Mouse (Mus musculus) CH12.LX (cell line): Measurements from ENCODE around the gene Dip2b. TPM values are rescaled to one million over a fixed set of nuclear protein-coding genes. Genes with fewer than 3 reads are reported as not detected.

Experiments used
- DNase-seq: peaks from one replicate; pipeline ENCODE4 v3.0.0-alpha.2; 2013; ENCODE audit errors: extremely low read depth
- H3K27ac ChIP-seq: 2 replicates; pipeline ENCODE4 v1.5.1; 2012; ENCODE audit warnings: low read depth, mild to moderate bottlenecking, control low read depth, moderate library complexity; ENCODE audit not compliant: insufficient read depth
- H3K27me3 ChIP-seq: replicated peaks from 2 replicates; pipeline ENCODE3; 2012; ENCODE audit warnings: inconsistent platforms
- H3K36me3 ChIP-seq, 2 experiments: replicated peaks in 1 of 2; 2 replicates each; pipeline versions ENCODE3 to v1.6.1; 2012; ENCODE audit warnings: inconsistent platforms in 1 of 2, low read length in 1 of 2, mild to moderate bottlenecking in 1 of 2, mixed read lengths in 1 of 2, moderate library complexity in 1 of 2; ENCODE audit not compliant: control insufficient read depth in 1 of 2, insufficient read depth in 1 of 2
- H3K4me1 ChIP-seq, 2 experiments: 2 replicates each; pipeline ENCODE4 v1.6.1; 2012; ENCODE audit warnings: inconsistent platforms in 1 of 2, moderate library complexity in 1 of 2; ENCODE audit not compliant: insufficient read depth in 2 of 2, control insufficient read depth in 1 of 2
- H3K4me2 ChIP-seq: 2 replicates; pipeline ENCODE4 v1.6.1; 2012; ENCODE audit warnings: low read depth, mild to moderate bottlenecking, control low read depth; ENCODE audit not compliant: poor library complexity, insufficient read depth, severe bottlenecking
- H3K4me3 ChIP-seq, 3 experiments: fragments of 150-350 bp in 1 of 3; sonication (generic) in 1 of 3; replicated peaks in 1 of 3; 2 replicates each; pipeline versions ENCODE3 to v1.5.1; 2011 to 2012; ENCODE audit warnings: low read depth in 2 of 3, low read length in 2 of 3, mild to moderate bottlenecking in 2 of 3, moderate library complexity in 2 of 3, control low read depth in 1 of 3, improper control_type of control experiment in 1 of 3, inconsistent platforms in 1 of 3, mixed read lengths in 1 of 3; ENCODE audit not compliant: poor library complexity in 1 of 3
- H3K79me2 ChIP-seq: replicated peaks from 2 replicates; pipeline ENCODE4 v1.6.1; 2012; ENCODE audit warnings: mild to moderate bottlenecking, moderate library complexity; ENCODE audit not compliant: control insufficient read depth, poor library complexity, insufficient read depth, severe bottlenecking; ENCODE audit errors: extremely low read depth
- H3K9ac ChIP-seq: 2 replicates; pipeline ENCODE4 v1.6.1; 2012; ENCODE audit warnings: low read depth, mild to moderate bottlenecking, control low read depth, moderate library complexity; ENCODE audit not compliant: insufficient read depth
- H3K9me3 ChIP-seq: replicated peaks from 2 replicates; pipeline ENCODE3; 2012; ENCODE audit warnings: low read length, inconsistent platforms, mixed read lengths
- CHD1 ChIP-seq: IDR thresholded peaks from 2 replicates; pipeline ENCODE4 v1.6.1; 2012; ENCODE audit warnings: low read depth, low read length, improper control_type of control experiment, inconsistent platforms
- CTCF ChIP-seq, 2 experiments: IDR thresholded peaks in 1 of 2; conservative IDR thresholded peaks in 1 of 2; 2 replicates each; pipeline ENCODE4 v1.5.1; 2011 to 2012; ENCODE audit warnings: low read depth in 2 of 2, low read length in 2 of 2, improper control_type of control experiment in 1 of 2, inconsistent platforms in 1 of 2, mild to moderate bottlenecking in 1 of 2, moderate library complexity in 1 of 2
- E2F4 ChIP-seq: IDR thresholded peaks from 2 replicates; pipeline ENCODE4 v1.6.1; 2011; ENCODE audit warnings: low read depth, low read length, improper control_type of control experiment; ENCODE audit not compliant: insufficient replicate concordance
- ELF1 ChIP-seq: IDR thresholded peaks from 2 replicates; pipeline ENCODE4 v1.6.1; 2014; ENCODE audit warnings: low read depth, mild to moderate bottlenecking, inconsistent platforms, low read length, improper control_type of control experiment
- GABPA ChIP-seq: IDR thresholded peaks from 2 replicates; pipeline ENCODE4 v1.6.1; 2012; ENCODE audit warnings: low read depth, low read length, improper control_type of control experiment, inconsistent platforms; ENCODE audit not compliant: insufficient replicate concordance
- HCFC1 ChIP-seq: IDR thresholded peaks from 2 replicates; pipeline ENCODE4 v1.6.1; 2012; ENCODE audit warnings: low read depth, mild to moderate bottlenecking, inconsistent platforms, low read length, improper control_type of control experiment
- IRF4 ChIP-seq: IDR thresholded peaks from 2 replicates; pipeline ENCODE4 v1.6.1; 2014; ENCODE audit warnings: low read depth, mild to moderate bottlenecking, inconsistent platforms, low read length, improper control_type of control experiment
- MAZ ChIP-seq: IDR thresholded peaks from 2 replicates; pipeline ENCODE4 v1.6.1; 2012; ENCODE audit warnings: low read depth, mild to moderate bottlenecking, inconsistent platforms, low read length, improper control_type of control experiment, moderate library complexity
- MYC ChIP-seq: IDR thresholded peaks from 2 replicates; pipeline ENCODE4 v1.6.1; 2011; ENCODE audit warnings: low read depth, mild to moderate bottlenecking, improper control_type of control experiment, low read length
- NELFE ChIP-seq: IDR thresholded peaks from 2 replicates; pipeline ENCODE4 v1.6.1; 2011; ENCODE audit warnings: low read depth, low read length, improper control_type of control experiment
- POLR2AphosphoS2 ChIP-seq: IDR thresholded peaks from 2 replicates; pipeline ENCODE4 v1.6.1; 2011; ENCODE audit warnings: low read depth, low read length, improper control_type of control experiment
- RAD21 ChIP-seq: IDR thresholded peaks from 2 replicates; pipeline ENCODE4 v1.6.1; 2011; ENCODE audit warnings: low read depth, mild to moderate bottlenecking, low read length, improper control_type of control experiment, moderate library complexity
- SMC3 ChIP-seq: IDR thresholded peaks from 2 replicates; pipeline ENCODE4 v1.6.1; 2011; ENCODE audit warnings: low read depth, low read length, improper control_type of control experiment
- UBTF ChIP-seq: IDR thresholded peaks from 2 replicates; pipeline ENCODE4 v1.6.1; 2012; ENCODE audit warnings: low read depth, mild to moderate bottlenecking, inconsistent platforms, low read length, improper control_type of control experiment, moderate library complexity
- ZC3H11A ChIP-seq: IDR thresholded peaks from 2 replicates; pipeline ENCODE4 v1.6.1; 2012; ENCODE audit warnings: low read depth, mild to moderate bottlenecking, inconsistent platforms, low read length, improper control_type of control experiment
- ZKSCAN1 ChIP-seq: IDR thresholded peaks from 2 replicates; pipeline ENCODE4 v1.6.1; 2012; ENCODE audit warnings: low read depth, inconsistent platforms, low read length, improper control_type of control experiment, borderline replicate concordance
- ZMIZ1 ChIP-seq: IDR thresholded peaks from 2 replicates; pipeline ENCODE4 v1.6.1; 2012; ENCODE audit warnings: low read depth, mild to moderate bottlenecking, inconsistent platforms, low read length, improper control_type of control experiment
- dilution Hi-C: fragments of 300-500 bp; cut with MboI; formaldehyde crosslinking; loops from 2 replicates; pipeline ENCODE4 v1.14.3; 2020; ENCODE audit warnings: low sequenced_read_pairs; ENCODE audit not compliant: extremely low pct_unique_long_range_greater_than_20kb, extremely low pct_ligation_motif_present
- in situ Hi-C: fragments of 300-500 bp; cut with MboI; formaldehyde crosslinking; loops from 3 replicates; pipeline ENCODE4 v1.14.3; 2019; ENCODE audit warnings: low sequenced_read_pairs, low pct_ligation_motif_present, low pct_unique_long_range_greater_than_20kb, mixed read lengths
- polyA plus RNA-seq: library from polyadenylated mRNA; unstranded; fragments of >175 nt; gene quantifications from 2 replicates; pipeline ENCODE4 v1.2.1, GENCODE M21; 2012; ENCODE audit warnings: low read depth; ENCODE audit not compliant: insufficient read length
- total RNA-seq, 2 experiments: library from RNA; depleted of rRNA; stranded (reverse); fragments of 300-350 nt in 1 of 2; fragments of >200 nt in 1 of 2; gene quantifications; 2 replicates each; pipeline ENCODE4 v1.2.3; 2012 to 2014

Gene Dip2b
- total and polyA plus RNA-seq, 3 experiments, result 15.7 to 18.2 (median 16.7) TPM

DNA sequence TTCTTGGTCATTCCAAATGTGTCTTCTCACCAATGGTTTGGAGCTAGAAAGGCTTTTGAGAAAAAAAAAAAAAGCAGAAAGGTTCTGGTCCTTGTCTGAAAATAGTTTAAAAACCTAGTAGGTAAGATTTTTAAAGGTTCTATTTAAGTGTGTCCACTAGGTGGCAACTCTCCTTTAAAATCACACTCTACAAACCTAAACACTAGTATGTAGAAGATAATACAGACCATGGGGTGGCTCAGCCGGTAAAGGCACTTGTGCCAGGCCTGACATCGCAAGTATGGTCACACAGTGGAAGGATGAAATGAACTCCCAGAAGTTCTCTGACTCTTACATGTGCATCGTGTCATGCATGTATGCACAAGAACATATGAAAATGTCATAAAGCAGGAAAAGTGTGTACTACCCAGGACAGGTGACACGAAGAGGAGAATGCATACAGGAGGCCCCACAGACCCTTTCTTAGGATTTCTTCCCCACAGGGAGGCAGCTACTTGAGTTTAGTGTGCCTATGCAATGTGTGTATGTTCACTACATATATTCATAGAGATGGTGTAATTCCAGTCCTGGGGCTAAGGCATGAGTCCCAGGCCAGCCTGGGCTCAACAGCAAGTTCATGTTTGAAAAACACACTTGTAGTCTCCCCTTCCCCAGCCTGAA lies 224.9 kb downstream of the Dip2b start:
- Histone ChIP-seq H3K36me3 (peaks cover 13 to 25% of the 10 kb centered on the region in 2 experiments), H3K9ac (no peak overlapping the region), H3K79me2 (no peaks in the 10 kb centered on the region), H3K4me3 (no peak overlapping the region), H3K27ac (no peak overlapping the region), H3K27me3 (no peaks in the 10 kb centered on the region), H3K9me3 (peaks cover 3% of the 10 kb centered on the region), H3K4me1 (no peaks in the 10 kb centered on the region), H3K4me2 (no peak overlapping the region)
- peak; percentile 43 for DNase-seq
- in situ Hi-C loops, result loop anchor here (10.0 kb wide), 1 partner anchor 61 kb away; no protein-coding TSS in a partner anchor
- TF ChIP-seq POLR2AphosphoS2, result 0 out of 2 replicates have a peak, but pooled peaks have one; percentile 33
- peak; percentile 22; the same call in 1 of the 2 replicates for TF ChIP-seq ZC3H11A
- TF ChIP-seq SMC3, result peak; percentile 70
- no peak for TF ChIP-seq UBTF
- peak in 1 of 2 experiments; percentile 74; a peak in 2 of 4 replicates for TF ChIP-seq CTCF (conservative IDR thresholded peaks at IDR 0.05 in 1 of 2, IDR thresholded peaks at IDR 0.05 in 1 of 2; ENCODE audit: low read depth in 2 of 2, low read length in 2 of 2)
- TF ChIP-seq HCFC1, result no peak
- TF ChIP-seq RAD21, result peak; percentile 61
- TF ChIP-seq E2F4, result no peak
- no peak for TF ChIP-seq NELFE
- TF ChIP-seq MYC, result 0 out of 2 replicates have a peak, but pooled peaks have one; percentile 21
- TF ChIP-seq MAZ, result no peak
- no peak for TF ChIP-seq CHD1
- dilution Hi-C loops, result no loop called here

DNA sequence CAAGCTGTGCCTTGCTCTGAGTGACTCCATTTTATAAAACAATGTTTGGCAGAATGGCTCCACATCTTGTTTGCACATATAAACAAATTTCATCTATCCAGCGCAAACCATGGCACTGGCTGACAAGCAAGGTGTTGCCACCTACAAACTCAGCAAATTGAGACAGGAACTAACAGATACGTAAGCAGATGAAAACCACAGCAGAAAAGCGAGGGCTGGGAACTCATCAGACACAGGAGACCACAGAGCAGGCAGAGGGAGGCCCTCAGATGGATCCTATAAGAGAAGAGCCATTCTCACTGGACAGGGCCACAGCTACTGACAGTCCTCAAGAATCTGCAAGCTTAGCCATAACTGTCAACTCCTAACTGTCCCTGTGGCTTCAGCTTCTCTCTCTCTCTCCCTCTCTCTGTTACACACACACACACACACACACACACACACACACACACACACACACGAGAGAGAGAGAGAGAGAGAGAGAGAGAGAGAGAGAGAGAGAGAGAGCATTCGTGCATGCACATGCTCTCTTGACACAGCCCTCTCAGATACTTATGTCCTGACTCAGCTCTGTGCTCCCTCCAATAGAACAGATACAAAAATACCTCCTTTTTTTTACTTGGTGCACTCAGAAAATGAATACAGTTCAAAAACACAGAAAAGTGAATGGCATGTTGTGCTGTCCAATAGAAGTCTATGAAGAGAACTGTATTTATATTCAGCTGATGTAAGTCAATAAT lies 227.3 kb downstream of the Dip2b start:
- Histone ChIP-seq H3K4me1 (no peaks in the 10 kb centered on the region), H3K36me3 (peaks cover 6 to 14% of the 10 kb centered on the region in 2 experiments), H3K79me2 (no peaks in the 10 kb centered on the region), H3K9ac (no peak overlapping the region), H3K9me3 (peaks cover 3% of the 10 kb centered on the region), H3K27me3 (no peaks in the 10 kb centered on the region), H3K4me3 (no peak overlapping the region), H3K27ac (no peak overlapping the region), H3K4me2 (no peak overlapping the region)
- in situ Hi-C loops (loop anchor here (10.0 kb wide), 1 partner anchor 59 kb away; no protein-coding TSS in a partner anchor), dilution Hi-C loops (no loop called here)
- TF ChIP-seq HCFC1 (no peak), SMC3 (no peak), ZMIZ1 (no peak), UBTF (no peak), IRF4 (no peak), CHD1 (no peak), ELF1 (no peak), GABPA (no peak), ZKSCAN1 (no peak)
- no peak for DNase-seq
